Mouse (Mus musculus): ENCODE data around the gene Cbx8.
A peak's percentile ranks its signal among the peaks of the same experiment; 100 is the strongest.

Gene Cbx8

GRCm38 (mm10) chr11:119040600-119041324, at the start of gene Cbx8:
Cbx8 (minus strand) TSS chr11:119040969.
- DNase-seq (ENCODE audit: low spot score), result peak; percentile 97

- no peak for DNase-seq (ENCODE audit: low spot score)
Measured at GRCm38 (mm10) chr11:119090076-119090960, 49.5 kb upstream of the Cbx8 start.

GRCm38 (mm10) chr11:119089235-119090075, 48.7 kb upstream of the Cbx8 start:
- no peak for DNase-seq (ENCODE audit: low spot score)

GRCm38 (mm10) chr11:119088391-119089234, 47.8 kb upstream of the Cbx8 start:
- no peak for DNase-seq (ENCODE audit: low spot score)

GRCm38 (mm10) chr11:119087301-119088082, 46.7 kb upstream of the Cbx8 start:
- DNase-seq (ENCODE audit: low spot score), result no peak

- DNase-seq (ENCODE audit: low spot score), result peak; percentile 50
Measured at GRCm38 (mm10) chr11:119086144-119086971, 45.6 kb upstream of the Cbx8 start, which contains the start of gene Cbx4. Cbx4 (minus strand) TSS chr11:119086221.

- peak; percentile 60 for DNase-seq (ENCODE audit: low spot score)
Measured at GRCm38 (mm10) chr11:119085279-119086062, 44.7 kb upstream of the Cbx8 start.

- DNase-seq (ENCODE audit: low spot score), result no peak
Measured at GRCm38 (mm10) chr11:119084446-119085278, 43.9 kb upstream of the Cbx8 start.

GRCm38 (mm10) chr11:119083724-119084445, 43.1 kb upstream of the Cbx8 start:
- DNase-seq (ENCODE audit: low spot score), result no peak

- DNase-seq (ENCODE audit: low spot score), result no peak
Measured at GRCm38 (mm10) chr11:119082638-119083599, 42.1 kb upstream of the Cbx8 start.

GRCm38 (mm10) chr11:119081839-119082637, 41.3 kb upstream of the Cbx8 start:
- no peak for DNase-seq (ENCODE audit: low spot score)

GRCm38 (mm10) chr11:119081148-119081838, 40.5 kb upstream of the Cbx8 start:
- DNase-seq (ENCODE audit: low spot score), result no peak

- no peak for DNase-seq (ENCODE audit: low spot score)
Measured at GRCm38 (mm10) chr11:119080461-119081147, 39.8 kb upstream of the Cbx8 start.

- no peak for DNase-seq (ENCODE audit: low spot score)
Measured at GRCm38 (mm10) chr11:119079445-119079837, 38.7 kb upstream of the Cbx8 start.

Measured in layer of hippocampus, adult 9-10 months (tissue).